Mouse (Mus musculus): Measurements from ENCODE around the gene Wdr26.

GRCm38 (mm10) chr1:181233734-181234133 is 21.9 kb upstream of the Wdr26 start:
- TF ChIP-seq USF1 (IDR thresholded peaks at IDR 0.05; ENCODE audit: low read depth): no peak
- no peak for TF ChIP-seq POLR2A (IDR thresholded peaks at IDR 0.05; ENCODE audit: insufficient read length, low read depth)
- no peak for TF ChIP-seq MYOG (IDR thresholded peaks at IDR 0.05; ENCODE audit: control insufficient read depth in 1 of 3, insufficient read depth in 1 of 3, insufficient read length in 2 of 3, low read depth in 2 of 3)
- no peak for TF ChIP-seq E2F4 (IDR thresholded peaks at IDR 0.05; ENCODE audit: insufficient read depth)
- TF ChIP-seq TCF12 (IDR thresholded peaks at IDR 0.05; ENCODE audit: insufficient read depth, poor library complexity, severe bottlenecking): no peak
- no peak for TF ChIP-seq POLR2AphosphoS2 (IDR thresholded peaks at IDR 0.05; ENCODE audit: insufficient read length, low read depth)
- TF ChIP-seq MYOD1 (IDR thresholded peaks at IDR 0.05; ENCODE audit: control insufficient read depth in 1 of 3, insufficient read length in 2 of 3, low read depth in 2 of 3): no peak
- TF ChIP-seq CEBPB (IDR thresholded peaks at IDR 0.05; ENCODE audit: insufficient read depth, poor library complexity, severe bottlenecking): no peak
- TF ChIP-seq MAX (IDR thresholded peaks at IDR 0.05; ENCODE audit: low read depth): no peak
- TF ChIP-seq TCF3 (IDR thresholded peaks at IDR 0.05; ENCODE audit: insufficient read length, low read depth): no peak

Measured in myocyte (in vitro differentiated cells).